Mouse (Mus musculus): ENCODE results near the gene Kpna6. TPM values are rescaled to one million over a fixed set of nuclear protein-coding genes. Genes with fewer than 3 reads are reported as not detected.
A peak's percentile ranks its signal among the peaks of the same experiment; 100 is the strongest.
"Not testable (repeated sequence)": the region's sequence is repeated elsewhere in the genome, so short reads cannot be mapped to it uniquely, and the experiment has no call there.

Kpna6 gene
- total RNA-seq (2021): 10 to 100 TPM; 91.5 to 96.8 TPM

DNA sequence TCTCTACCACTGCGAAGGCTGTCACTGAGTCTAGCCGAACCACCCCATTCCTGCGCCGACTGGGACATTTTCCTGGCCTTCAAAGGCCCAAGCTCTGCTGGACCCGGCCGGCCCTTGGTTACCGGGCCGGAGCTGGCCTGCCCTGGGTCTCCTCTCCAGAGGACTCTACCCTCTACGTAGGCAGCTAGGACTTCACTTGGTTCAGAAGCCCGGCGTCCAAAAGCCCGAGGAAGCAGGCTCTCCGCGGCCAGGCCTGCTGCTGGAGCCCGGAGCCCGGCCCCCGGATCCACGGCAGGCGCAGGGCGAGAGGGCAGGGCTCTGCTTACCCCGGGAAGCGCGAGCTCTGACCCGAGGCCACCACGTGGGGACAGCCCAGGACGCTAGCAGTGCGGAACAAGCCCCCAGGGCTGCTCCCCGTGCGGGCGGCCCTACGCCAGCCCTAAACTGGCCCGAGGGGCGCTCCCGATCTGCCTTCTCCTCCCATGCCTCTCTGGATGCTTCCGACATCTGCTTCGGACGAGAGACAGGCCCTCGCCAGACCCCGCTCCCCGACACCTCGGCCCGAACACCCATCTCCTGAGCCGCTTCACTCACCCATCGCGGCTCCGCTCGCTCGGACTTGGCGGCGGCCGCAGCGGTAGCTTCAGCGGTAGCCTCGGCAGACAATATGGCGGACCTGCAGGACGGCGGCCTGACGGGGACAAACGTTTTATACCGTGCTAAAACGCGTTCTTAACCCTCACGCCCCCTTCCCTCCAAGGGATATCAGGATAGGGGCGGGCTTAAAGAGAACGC lies at the start of gene Kpna6:
Kpna6 (minus strand) TSS at position 685 of the 795 bp plus-strand sequence.
- peak; percentile 88 to 90 for DNase-seq (ENCODE audit: extremely low spot score in 1 of 2, low spot score in 1 of 2)

DNA sequence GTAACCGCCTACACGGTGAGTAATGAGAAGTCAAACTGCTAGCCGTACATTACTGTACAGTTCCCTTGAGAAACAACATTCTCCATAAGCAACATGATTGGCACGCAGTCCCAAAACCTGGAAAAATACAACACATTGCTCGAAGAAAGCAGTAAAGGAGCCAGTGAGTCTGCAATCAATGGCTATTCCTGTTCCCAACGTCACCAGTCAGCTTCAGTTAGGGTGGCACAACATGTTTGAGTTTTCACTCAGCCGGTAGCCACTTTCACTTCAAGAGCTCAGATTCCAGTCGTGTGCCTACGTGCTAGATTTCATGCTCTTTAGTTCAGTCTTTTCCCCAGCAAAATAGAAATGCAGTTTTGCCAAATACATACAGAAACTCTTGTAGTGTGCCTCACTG lies 43.7 kb upstream of the Kpna6 start:
- DNase-seq (ENCODE audit: extremely low spot score in 1 of 2, low spot score in 1 of 2): no peak

DNA sequence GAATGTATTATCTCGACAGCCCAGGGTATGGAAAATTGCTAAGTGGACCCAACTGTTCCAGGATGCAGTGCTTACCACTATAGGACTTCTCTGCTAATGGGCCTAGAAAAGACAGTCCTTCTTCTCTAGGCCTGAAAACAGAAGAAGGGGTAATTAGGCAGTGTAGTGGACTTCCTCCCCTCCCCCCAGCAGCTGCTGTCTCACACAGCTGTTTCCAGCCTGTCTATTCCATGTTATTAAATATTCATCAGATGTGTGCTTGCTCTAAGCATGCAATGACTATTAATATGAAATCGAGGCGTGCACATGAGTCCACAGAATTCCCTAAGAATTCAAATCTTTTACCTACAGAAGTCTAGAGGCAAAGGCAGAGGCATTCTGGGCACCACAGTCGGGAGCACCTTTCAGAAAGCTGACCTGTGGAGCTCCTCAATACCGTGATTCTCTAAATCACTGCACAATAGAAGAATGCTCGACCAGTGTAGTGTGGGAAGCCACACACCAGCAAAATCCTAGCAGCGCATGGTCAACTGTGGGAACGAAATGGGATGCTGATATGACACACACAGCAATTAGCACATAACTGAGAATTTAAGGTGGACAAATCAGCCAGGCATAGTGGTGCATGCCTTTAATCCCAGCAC lies 37.0 kb upstream of the Kpna6 start:
- no peak for DNase-seq (ENCODE audit: extremely low spot score in 1 of 2, low spot score in 1 of 2)

DNA sequence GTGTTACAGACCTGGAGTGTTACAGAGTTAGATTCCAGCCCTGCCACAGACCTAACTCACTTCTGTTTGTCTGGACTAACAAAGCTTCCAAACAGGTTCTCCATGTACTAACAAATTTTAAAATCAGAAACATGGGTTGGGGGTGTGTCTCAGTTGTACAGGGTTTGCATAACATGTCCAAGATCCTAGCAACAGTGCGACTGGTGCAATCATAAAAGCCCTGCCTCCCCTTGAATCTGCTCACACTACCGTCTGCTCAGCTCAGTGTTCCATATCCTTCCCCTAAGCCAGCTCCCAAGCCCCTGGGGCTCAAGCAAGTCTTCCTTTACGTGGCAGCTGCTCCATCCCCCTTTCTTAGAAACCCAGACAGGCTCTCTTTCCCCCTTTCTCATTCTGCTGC lies 34.2 kb upstream of the Kpna6 start:
- DNase-seq (ENCODE audit: extremely low spot score in 1 of 2, low spot score in 1 of 2): peak in 1 of 2 experiments; percentile 28

DNA sequence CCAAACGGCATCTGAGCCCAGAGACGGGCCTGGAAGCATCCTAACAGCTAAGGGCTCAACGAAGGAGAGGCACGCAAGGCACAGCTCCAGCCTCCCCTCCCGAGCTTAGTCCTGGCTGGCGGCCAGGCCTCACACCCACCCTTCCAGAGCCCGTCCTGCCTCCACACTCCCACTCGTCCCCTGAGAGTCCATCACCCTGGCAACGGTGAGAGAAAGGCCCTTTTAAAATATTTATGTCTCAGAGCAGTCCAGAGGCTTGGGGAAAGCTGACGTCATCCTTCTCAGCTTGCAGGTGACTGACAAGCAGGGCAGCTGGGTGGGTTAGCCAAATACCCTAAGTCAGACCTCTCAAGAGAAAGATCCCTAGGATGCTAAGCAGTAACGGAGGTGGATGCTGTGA lies 29.9 kb upstream of the Kpna6 start:
- peak; percentile 60 to 63 for DNase-seq (ENCODE audit: extremely low spot score in 1 of 2, low spot score in 1 of 2)

DNA sequence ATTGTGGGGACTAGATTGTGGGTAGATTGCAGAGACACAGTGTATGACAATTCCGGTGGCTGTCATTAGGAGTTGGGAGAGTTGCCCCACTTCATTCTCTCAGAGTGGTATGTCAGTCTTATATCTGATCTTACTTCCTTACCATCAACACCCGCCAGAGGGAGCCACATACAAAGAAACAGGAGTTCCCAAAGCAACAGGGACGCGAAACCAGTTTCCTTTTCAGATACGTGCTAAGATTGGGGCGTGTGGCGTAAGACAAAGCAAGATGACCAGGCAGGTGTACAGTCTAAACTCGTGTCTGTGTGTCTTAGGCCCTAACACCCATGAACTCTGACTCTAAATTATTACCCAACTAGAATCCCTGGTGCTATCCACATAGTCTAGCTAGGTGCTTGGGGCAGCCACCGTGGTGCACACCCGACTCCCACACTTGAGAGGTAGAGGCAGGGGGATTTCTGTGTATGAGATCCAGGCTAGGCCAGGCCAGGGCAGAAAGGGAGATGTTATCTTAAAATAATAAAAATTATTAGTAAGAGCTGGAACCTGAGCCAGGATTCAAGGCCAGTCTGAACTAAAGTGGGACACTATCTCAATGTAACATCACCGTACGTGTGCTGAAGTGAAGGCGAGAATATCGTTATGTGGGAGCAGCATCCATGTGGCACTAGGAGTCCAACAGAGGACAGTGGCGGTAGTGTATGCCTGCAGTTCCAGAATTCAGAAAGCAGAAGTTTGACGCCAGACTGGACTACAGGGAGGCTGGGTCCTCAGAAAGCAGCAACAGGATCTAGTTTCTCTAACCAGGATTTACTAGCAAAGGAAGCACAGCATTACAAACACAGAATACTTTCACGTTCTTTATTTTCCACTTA lies 29.2 kb upstream of the Kpna6 start:
- peak; percentile 81 to 94 for DNase-seq (ENCODE audit: extremely low spot score in 1 of 2, low spot score in 1 of 2)

DNA sequence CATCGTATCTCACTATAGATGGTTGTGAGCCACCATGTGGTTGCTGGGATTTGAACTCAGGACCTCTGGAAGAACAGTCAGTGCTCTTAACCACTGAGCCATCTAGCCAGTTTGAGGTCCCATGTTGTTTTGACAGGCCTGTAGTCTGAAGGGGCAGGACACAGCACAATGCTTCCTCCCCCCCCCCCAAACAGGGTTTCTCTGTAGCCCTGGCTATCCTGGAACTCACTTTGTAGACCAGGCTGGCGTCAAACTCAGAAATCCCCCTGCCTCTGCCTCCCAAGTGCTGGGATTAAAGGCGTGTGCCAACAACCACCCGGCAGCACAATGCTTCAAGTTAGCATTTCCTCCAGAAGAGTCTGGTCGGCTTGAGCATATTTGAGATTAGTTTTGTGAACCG lies 28.1 kb upstream of the Kpna6 start:
- not testable (repeated sequence) for DNase-seq (ENCODE audit: extremely low spot score in 1 of 2, low spot score in 1 of 2)

DNA sequence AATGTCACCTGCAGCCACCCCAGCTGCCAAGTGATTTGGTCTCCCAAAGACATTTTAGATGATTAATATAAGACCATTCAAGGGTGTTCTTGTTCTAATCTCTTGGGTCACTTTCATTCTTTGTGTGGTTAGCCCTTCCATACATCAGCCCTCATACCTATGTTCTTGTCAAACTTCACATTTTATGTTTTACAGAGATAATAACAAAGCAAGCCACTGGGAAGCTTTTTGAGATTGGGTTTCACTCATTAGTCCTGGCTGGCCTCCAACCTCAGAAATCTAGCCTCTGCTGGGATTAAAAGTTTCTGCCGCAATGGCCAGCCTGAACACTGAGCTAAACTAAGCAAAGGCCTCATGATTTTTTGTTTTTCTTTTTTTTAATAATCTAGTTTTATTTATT lies 27.6 kb upstream of the Kpna6 start:
- DNase-seq (ENCODE audit: extremely low spot score in 1 of 2, low spot score in 1 of 2): no peak

DNA sequence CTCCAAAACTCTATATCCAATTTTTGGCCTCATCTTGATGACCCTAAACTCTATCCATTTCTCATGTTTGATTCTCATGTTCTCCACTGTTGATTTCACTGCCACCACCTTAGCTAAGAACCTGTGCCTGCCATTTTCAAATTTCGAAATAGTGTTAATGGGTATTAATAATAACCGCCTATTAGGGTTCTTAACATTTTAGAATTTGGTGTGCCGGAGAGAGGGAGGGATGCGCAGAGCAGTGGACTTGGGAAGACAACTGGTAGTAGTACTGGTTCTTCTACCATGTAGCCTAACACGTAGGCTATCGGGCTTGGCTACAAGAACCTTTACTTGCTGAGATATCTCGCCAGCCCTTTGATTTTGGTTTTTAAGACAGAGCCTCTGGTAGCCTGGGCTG lies 24.6 kb upstream of the Kpna6 start:
- no peak for DNase-seq (ENCODE audit: extremely low spot score in 1 of 2, low spot score in 1 of 2)

DNA sequence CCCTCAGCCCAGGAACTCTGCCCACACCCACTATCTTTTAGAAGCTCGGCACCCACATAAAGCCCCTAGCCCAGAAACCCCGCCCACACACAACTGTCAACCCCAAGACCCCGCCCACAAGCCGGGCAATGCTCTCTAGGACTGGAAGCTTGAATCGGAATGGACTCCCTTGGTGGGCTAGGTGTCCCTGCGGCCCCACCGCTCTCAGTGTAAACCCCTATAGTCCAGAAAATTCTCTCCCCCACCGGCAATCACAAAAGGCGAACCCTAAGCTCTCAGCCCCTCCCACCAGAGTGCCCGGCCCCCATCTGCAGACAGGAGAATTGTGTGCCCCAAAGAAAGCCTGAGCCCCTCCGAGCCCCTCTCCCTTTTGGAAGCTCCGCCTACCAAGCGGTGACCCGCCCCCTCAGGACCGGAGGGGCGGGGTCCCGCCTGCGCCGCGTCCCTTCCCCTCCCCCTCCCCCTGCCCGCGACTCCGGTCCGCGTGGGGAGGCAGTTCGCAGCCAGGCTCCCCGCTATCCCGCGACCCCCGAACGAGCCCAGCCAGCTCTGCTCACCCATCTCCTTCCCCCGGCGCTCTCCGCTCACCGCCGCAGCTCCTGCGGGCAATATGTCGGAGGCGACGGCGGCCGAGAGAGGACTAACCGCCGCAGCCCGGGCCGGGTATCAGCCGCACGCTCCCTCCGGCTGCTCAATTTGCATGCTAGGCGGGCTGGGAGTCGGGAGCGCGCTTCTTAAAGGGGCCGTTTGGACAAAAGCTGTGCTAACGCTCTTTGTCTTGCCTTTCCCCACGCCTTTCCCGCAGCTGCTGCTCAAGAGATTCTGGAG lies 23.8 kb upstream of the Kpna6 start, which contains the start of gene Tmem39b:
Tmem39b (minus strand) TSS at position 681 of the 828 bp plus-strand sequence.
- peak; percentile 77 to 87 for DNase-seq (ENCODE audit: extremely low spot score in 1 of 2, low spot score in 1 of 2)

DNA sequence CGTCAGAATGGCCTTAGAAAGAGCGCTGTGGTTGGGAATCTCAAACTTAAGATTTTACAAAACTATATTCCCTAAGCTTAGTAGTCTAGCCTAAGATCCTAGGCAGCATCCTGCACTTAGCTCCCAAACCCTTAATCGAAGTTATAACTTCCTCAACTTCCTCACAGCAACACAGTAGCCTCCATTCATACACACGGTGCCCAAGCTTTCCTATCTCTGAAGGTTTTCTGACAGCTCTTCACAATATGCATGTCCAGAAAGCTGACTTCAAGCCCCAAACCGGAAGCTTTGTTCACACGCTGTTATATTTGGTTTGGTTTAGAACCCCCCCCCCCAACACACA lies 23.2 kb upstream of the Kpna6 start:
- no peak for DNase-seq (ENCODE audit: extremely low spot score in 1 of 2, low spot score in 1 of 2)

DNA sequence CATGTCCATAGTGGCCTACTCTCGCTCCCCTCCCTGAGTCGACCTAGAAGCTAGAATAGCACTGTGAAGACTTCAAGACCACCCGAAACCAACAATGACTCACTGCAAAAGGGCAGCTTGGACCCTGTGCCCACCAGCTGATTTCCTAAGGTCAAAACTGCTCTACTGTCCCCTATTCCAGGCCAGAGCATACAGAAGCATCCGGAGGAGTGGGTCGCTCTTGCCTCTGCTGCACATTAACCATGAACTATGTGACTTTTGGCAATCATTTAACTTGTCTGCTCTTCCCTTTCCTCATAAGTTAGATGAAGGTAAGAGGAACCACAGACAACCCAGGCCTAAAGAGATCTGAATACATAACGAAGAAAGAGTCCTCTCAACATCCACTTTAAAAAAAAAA lies 12.0 kb upstream of the Kpna6 start:
- no peak for DNase-seq (ENCODE audit: extremely low spot score in 1 of 2, low spot score in 1 of 2)

DNA sequence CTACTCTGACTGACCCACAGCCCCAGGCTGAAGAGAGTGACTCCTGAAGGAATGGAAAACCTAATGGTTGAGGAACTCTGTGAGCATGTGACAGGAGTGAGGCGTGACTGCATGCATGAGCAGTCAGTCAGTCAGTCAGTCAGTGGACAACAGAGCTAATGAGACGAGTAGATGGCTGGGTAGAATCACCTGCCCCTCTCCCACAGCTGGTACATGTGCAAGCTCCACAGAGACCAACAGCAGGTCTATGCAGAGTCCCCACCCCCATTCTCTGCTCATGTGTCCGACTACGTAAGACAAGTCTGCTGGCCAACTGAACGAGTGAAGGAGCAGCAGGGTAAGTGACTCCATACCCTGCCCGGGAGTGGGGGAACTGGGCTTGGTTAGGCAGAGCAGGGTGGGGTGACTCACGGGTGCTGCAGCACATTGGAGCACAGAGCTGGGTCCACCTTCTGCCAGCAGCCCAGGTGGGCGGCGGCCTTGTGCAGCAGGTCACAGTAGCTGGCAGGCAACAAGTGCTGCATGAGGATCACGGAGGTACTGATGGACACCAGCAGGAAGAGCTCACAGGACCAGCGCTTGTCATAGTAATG lies 11.4 kb upstream of the Kpna6 start:
- no peak for DNase-seq (ENCODE audit: extremely low spot score in 1 of 2, low spot score in 1 of 2)

DNA sequence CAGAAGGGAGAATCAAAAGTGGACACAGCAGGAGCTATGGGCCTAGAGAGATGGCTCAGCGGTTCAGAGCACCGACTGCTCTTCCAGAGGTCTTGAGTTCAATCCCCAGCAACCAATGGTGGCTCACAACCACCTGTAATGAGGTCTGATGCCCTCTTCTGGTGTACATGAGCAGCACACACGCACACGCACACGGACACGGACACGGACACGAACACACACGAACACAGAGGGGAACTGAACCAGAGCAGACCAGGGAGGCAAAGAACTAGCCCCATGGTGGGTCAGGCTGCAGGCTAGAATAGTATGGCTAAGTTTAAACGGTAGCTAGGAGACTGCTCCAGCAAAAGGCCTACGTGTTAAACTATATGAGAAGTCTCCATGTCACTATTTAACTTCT lies 9.3 kb upstream of the Kpna6 start:
- DNase-seq (ENCODE audit: extremely low spot score in 1 of 2, low spot score in 1 of 2): no peak

DNA sequence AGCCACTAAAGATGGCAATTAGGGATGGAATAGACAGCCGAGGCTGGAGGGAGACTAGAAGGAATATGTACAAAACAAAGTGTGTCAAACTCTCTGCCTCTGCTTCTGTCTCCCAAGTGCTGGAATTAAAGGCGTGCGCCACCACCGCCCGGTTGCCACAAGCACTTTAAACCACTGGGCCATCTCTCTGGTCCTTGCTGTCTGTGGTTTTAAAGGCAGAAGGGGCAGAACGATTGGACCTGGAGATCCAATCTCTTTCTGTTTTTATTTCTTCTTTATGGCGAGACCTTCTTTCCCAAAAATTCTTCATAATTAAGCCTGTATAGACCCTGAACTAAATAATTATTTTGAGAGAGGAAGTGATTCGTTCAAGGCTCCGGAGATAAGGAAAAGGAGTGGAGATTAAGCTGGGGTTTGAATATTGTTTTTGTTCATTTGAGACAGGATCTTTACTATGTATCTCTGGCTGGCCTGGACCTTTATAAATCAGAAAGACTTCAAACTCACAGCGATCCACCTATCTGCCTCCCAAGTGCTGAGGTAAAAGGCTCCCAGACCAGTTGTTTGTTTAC lies 397 bp upstream of the Kpna6 start:
- no peak for DNase-seq (ENCODE audit: extremely low spot score in 1 of 2, low spot score in 1 of 2)

DNA sequence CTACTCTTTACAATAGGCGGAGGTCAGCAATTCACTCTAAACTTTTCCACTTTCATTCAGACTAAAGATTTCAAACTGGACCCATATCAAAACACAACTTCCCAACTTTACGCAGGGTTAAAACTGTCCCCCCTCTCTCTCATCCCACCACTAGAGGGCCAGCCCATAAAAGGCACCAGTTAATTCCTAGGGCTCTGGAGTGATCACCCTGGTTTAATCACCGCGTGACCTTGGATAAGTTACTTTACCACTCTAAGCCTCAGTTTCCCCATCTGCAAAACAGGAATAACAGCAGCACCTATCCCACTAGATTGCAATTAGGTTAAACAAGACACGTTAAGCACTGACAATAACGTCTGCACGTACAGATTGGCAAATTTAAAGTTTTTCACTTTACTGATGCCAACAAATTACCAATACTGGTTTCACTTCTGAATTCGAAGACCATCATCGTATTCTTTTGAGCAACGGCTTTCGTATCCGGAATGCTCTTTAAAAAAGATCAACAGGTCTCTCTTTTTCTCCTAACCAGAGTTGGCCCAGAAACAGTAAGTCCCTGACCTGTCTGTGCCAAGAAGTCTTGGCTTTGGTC lies 980 bp downstream of the Kpna6 start:
- DNase-seq (ENCODE audit: extremely low spot score in 1 of 2, low spot score in 1 of 2): peak in 1 of 2 experiments; percentile 44

DNA sequence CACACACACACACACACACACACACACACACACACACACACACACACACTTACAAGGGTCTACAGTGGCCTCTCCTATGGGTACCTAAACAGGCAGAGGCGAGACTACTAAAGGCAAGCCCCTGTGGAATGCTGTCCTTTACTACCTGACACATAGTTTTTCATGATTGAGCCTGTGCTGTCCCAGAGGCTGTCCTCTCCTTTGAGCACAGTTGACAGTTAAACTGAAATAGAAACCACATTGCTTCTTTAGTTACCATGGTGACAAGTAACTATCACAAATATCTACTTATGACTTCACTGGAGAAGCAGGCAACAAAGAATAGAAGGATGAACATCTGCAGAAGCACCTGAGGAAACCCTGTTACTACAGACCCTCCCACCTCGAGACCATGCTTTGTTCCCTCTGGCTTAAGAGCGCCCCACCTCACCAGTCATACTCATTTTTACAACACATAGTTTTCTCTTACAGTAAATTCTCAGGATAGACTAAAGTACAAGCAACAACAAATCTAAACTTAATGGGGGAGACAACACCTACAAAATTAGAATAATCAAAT lies 10.2 kb downstream of the Kpna6 start:
- no peak for DNase-seq (ENCODE audit: extremely low spot score in 1 of 2, low spot score in 1 of 2)

DNA sequence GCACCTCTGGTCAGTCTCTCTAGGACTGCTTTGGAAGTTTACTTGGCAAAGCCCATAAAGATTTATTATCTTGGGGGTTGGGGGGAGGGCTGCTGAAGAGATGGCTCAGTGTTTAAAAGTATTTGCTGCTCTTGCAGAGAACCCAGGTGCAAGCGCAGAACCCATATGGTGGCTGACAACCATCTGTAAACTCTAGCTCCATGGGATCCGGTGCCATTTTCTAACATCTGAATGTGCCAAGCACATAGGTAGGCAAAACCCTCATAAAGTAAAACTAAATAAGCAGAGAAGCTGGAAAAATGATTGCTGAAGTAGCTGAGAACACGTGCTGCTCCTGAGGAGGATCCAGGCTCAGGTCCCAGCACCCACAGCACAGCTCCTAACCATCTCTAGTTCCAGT lies 11.0 kb downstream of the Kpna6 start:
- no peak for DNase-seq (ENCODE audit: extremely low spot score in 1 of 2, low spot score in 1 of 2)

DNA sequence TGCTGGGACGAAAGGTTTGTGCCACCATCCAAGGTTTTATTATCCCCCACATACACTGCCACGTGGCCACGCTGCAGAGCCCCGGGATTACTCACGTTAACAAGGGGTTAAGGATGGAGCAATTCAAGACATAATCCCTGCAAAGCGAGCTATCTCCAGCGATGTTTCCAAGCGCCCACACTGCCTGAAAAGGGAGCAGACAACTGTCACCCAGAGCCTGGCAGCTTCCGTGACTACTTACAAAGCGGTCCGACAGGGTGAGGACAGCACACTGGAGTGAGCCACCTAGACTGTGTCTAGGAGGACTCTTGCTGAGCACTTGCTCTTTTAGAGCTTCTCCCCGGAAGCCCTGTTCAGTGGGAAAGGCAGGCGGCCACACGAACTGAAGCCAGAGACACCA lies 17.8 kb downstream of the Kpna6 start:
- DNase-seq (ENCODE audit: extremely low spot score in 1 of 2, low spot score in 1 of 2): no peak

Data from layer of hippocampus, postnatal 25 days (tissue).